Mouse (Mus musculus) heart, postnatal 4 days (tissue): ENCODE results near the gene Sema4b. TPM values are rescaled to one million over a fixed set of nuclear protein-coding genes. Genes with fewer than 3 reads are reported as not detected.

Experiments
- DNase-seq: peaks from one replicate; pipeline ENCODE4 v3.0.0; 2021
- total RNA-seq, 2 experiments: library from RNA; stranded (reverse); gene quantifications; 2 replicates each; pipeline ENCODE4 v1.2.3; 2021

Gene Sema4b
- total RNA-seq, 2 experiments from 2014 or later, result 14.3 to 16.1 TPM

- no peak for DNase-seq
Measured at GRCm38 (mm10) chr7:80218666-80219065, 32.0 kb downstream of the Sema4b start.

DNA sequence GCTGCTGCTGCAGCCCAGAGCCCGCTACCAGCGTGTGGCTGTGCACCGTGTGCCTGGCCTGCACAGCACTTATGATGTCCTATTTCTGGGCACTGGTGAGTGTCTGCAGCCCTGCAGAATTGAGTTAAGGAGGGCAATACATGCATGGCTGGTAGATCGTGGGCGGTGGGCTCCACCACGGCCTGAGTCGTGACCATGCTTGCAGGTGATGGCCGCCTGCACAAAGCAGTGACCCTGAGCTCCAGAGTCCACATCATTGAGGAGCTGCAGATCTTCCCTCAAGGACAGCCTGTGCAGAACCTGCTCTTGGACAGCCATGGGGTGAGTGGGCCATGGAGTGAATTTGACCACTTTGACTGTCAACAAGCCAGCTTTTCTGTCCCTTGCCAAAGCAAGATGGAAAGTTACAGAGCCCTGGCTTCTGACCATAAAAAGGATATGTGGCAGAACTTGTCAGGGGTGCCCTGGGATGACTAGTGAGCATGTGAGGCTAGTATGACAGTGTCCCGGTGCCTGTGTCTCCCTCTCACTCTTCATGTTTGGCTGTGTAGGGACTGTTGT lies 33.7 kb downstream of the Sema4b start:
- DNase-seq, result no peak

DNA sequence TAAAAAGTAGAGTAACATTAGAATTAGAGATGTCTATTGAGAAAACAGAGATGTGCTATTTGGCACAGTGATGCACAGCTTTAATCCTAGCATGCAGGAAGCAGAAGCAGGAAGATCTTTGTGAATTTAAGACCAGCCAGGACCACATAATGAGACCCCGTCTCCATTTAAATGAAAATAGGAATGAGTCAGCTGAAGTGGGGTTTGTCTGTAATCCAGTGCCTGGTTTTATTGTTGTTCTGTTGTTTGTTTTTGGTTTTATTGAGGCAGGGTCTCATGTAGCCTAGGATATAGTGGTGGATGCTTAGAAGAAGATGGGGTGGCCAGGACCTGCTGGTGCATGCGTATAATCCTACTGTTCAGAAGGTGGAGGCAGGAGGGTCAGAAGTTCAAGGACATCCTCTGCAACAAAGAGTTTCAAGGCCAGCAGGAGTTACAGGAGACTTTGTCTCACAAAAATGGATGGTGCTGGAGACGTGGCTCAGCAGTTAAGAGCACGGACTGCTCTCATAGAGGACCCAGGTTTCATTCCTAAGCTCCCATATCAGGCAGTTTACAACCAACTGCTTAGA lies 34.6 kb downstream of the Sema4b start:
- no peak for DNase-seq

DNA sequence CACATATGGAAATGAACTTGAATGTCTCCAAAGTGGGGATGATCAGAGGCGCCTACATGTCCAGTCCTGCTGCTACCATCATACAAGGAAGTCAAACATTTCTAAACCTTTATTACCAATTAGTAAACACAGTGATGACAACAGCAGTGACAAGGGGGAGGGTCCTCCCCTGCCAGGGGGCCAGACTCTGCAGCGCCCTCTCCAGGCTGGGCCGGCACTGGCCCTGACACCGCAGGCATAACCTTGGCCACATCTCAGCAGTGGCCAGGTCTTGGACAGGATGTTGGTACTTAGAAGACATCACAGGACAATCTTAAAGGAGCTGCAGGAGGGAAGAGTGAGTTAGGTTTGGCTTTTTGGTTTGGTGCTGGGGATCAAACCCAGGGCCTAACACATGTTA lies 40.4 kb downstream of the Sema4b start:
- DNase-seq, result no peak

DNA sequence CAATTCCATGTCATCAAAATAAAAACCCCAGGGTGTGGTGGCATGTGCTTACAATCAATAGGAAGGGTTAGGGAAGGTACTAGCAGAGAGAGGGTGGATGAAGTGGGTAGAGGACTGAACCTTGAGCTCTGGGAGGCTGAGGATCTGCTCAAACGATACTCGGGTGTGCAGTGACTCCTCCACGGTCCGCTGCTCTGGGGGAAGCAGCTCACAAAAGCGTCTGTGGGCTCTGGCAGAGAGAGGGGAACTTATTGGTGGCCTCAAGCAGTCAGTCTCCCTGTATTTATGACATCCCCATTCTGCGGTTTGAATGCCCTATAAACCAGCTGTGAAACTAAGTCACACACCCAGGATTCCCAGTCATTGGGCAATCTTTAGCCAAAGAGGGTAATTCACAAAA lies 43.6 kb downstream of the Sema4b start:
- DNase-seq, result no peak

DNA sequence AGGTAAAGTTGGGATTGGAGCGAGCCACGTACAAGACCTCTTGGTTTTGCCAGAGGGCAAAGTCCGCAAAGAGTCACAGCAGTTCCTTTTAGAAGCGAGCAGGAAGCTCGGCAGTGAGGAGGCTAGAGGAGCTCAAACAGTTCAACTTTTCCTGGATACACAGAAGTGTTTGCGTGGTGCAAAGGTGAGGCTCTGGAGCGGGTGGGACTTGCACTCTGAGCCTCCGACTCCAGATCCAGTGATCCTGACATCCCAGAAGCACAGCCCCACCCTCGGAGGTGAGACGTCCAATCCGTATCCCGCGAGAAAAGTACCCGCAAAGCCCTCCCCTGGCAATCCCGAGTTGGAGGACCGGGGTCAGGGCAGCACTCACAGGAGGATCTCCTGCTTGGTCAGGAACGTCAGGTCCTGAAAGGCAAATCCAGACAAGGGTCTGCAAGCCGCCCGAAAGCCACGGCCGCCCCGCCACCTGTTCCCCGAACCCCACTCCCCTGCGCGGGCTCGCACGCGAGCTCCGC lies 45.4 kb downstream of the Sema4b start:
- DNase-seq, result no peak

DNA sequence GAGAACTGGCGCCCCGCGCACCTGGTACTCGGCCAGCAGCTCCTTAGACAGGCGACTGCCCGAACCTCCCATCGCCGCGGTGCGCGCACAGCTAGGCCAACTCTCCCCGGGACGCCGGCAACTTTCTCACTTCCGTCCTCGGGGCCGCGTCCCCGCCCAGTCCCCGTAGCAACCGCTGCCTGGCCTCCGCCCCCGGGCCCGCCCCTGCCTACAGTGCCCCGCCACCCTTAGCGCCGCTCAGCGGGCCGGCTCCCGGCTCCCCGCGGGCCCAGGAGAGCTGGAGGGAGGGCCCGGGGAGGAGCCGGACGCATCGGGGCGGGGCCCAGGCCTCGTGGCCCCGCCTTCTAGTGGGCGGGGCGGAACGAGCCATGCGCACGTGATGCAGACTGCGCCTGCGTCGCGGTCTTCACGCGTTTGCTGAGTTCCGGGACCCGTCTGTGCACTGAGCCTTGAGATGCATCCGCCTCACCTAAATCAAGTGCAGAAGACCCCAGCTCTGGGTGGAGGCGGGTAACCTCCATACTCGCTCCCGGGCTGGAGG lies 45.9 kb downstream of the Sema4b start, which contains the start of the genes Cib1 and Gdpgp1:
Gene Cib1 (minus strand): TSS at position 325 of the 541 bp plus-strand sequence.
Gene Gdpgp1 (plus strand): TSS at position 377 of the 541 bp plus-strand sequence.
- peak; percentile 97 for DNase-seq

GRCm38 (mm10) chr7:80233799-80234198 lies 47.2 kb downstream of the Sema4b start:
- no peak for DNase-seq

GRCm38 (mm10) chr7:80238542-80238941 lies 51.9 kb downstream of the Sema4b start:
- no peak for DNase-seq

DNA sequence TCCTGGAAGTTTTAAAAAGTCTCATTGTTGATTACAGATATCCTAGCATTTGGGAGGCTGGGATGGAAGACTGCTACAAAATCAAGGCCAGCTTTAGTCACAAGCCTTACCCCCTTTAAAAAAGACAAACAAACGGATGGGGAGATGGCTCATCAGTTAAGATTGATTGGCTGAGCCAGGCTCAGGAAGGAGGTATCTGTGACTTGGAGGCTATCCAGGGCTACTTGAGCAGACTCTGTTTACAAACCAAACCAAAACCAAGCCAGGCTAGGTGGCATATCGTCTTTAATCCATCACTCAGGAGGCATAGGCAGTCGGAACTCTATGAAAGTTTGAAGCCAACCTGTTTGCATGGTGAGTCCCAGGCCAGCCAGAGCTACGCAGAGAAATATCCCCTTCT lies 55.0 kb downstream of the Sema4b start:
- DNase-seq, result no peak

DNA sequence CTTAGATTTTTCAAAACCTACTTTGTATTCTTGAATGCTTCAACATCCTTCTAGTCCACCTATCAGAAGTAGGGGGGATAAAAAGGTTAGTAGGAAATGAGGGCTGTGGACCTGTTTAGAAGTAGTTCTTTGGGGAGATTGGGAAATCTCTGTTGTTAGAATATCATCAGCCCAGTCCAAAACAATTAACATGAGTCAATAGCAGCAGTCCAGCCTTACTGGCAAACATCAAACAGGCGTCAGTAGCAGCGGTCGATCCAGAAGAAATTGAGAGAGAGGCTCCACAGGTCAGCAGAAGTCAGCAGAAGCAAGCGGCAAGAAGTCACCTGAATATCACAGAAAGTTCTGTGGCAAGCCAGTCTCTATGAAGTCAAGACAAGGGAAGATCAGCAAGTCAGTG lies 58.2 kb downstream of the Sema4b start:
- no peak for DNase-seq

- DNase-seq, result peak; percentile 98
Measured at GRCm38 (mm10) chr7:80246148-80246721, 59.6 kb downstream of the Sema4b start, which contains the start of gene Ttll13. Ttll13 (plus strand) TSS chr7:80246376.

GRCm38 (mm10) chr7:80246859-80247258 lies 60.2 kb downstream of the Sema4b start:
- no peak for DNase-seq

GRCm38 (mm10) chr7:80252437-80252836 lies 65.8 kb downstream of the Sema4b start:
- DNase-seq, result no peak

- no peak for DNase-seq
Measured at GRCm38 (mm10) chr7:80252886-80253285, 66.2 kb downstream of the Sema4b start.

DNA sequence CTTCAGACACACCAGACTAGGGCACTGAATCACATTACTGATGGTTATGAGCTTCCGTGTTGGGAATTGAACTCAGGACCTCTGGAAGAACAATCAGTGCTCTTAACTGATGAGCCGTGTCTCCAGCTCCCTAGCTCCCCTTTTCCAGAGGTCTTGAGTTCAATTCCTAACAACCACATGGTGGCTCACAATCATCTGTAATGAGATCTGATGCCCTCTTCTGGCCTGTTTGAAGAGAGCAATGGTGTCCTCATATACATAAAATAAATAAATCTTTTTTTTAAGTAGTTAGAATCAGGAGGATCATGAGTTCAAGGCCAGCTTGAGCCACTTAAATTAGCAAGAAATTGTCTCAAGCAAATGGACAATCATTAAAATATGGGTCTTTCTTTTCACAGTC lies 69.3 kb downstream of the Sema4b start:
- no peak for DNase-seq

DNA sequence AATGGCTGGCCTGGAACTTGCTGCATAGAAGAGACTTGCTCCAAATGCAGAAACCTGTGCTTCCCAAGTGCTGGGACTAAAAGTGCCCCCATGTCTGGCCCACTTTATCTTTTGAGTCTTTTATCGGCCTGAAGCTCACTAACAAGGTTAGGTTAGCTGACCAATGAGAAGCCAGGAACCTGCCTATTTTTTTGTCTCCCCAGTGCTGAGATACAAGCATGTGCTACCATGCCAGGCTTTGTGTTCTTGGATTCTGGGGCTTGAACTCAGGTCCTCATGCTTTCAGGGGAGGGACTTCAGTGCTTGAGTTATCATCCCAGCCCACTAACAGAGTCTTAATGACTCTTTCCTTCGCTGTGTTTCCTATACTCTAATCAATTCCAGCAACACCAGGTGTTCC lies 71.1 kb downstream of the Sema4b start:
- DNase-seq, result no peak

GRCm38 (mm10) chr7:80260625-80261371 lies 74.2 kb downstream of the Sema4b start, which contains the start of gene Ngrn:
Ngrn (plus strand) TSS chr7:80261215.
- DNase-seq, result peak; percentile 87

DNA sequence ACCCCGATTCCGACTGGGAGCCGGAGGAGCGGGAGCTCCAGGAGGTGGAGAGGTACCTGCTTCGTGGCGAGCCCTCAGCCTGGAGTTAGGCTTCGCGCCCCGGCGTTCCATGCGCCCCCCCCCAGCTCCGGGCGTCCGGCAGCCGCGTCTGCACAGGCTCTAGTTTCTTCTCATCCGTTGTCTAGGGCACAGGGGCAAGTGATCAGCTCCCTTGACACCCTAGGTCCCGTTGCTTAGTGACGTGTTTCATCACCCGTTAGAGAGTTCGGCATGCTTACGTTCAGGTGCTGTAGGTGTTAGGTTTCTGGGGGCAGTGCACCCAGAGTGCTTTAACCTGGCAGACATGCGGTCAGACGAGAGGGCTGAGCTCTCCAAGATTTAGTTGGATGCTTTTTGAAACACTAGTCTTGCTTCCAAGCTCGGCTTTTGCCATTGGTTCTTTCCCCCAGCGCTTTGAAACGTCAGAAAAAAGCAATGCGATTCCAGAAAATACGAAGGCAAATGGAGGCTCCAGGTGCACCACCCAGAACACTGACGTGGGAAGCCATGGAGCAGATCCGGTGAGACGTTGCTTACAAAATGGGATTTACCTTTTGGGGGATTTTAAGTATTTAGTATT lies 74.8 kb downstream of the Sema4b start:
- no peak for DNase-seq

GRCm38 (mm10) chr7:80264606-80265005 lies 78.0 kb downstream of the Sema4b start:
- no peak for DNase-seq

GRCm38 (mm10) chr7:80267764-80268163 lies 81.1 kb downstream of the Sema4b start:
- DNase-seq, result no peak
